Mouse (Mus musculus) neural tube, embryonic 11.5 days (tissue): Measurements from ENCODE around the gene Adamts2. TPM values are rescaled to one million over a fixed set of nuclear protein-coding genes. Genes with fewer than 3 reads are reported as not detected.

Experiments used
- ATAC-seq: fragments of 200-750 bp; cut with Nextera tagmentation; 2 replicates; pipeline ENCODE4 v1.8.0; 2017; ENCODE audit warnings: moderate number of reproducible peaks, mild to moderate bottlenecking, moderate TSS enrichment, moderate library complexity; ENCODE audit not compliant: insufficient read depth, low FRiP score, low TSS enrichment
- DNase-seq: peaks from one replicate; pipeline ENCODE4 v3.0.0-alpha.2; 2015; ENCODE audit warnings: low spot score
- H3K27ac ChIP-seq: fragments of 300-500 bp; sonication (generic); 2 replicates; pipeline ENCODE4 v1.5.1; 2014; ENCODE audit warnings: low read depth, mild to moderate bottlenecking, low read length
- H3K27me3 ChIP-seq: fragments of 300-500 bp; sonication (generic); 2 replicates; pipeline ENCODE4 v1.6.1; 2014; ENCODE audit warnings: mild to moderate bottlenecking, low read length, mixed read lengths; ENCODE audit not compliant: control insufficient read depth, insufficient read depth
- H3K36me3 ChIP-seq: fragments of 300-500 bp; sonication (generic); 2 replicates; pipeline ENCODE4 v1.6.1; 2014; ENCODE audit warnings: mild to moderate bottlenecking, low read length, moderate library complexity, mixed read lengths; ENCODE audit not compliant: control insufficient read depth, insufficient read depth
- H3K4me1 ChIP-seq: fragments of 300-500 bp; sonication (generic); 2 replicates; pipeline ENCODE4 v1.6.1; 2014; ENCODE audit warnings: low read length, mixed read lengths; ENCODE audit not compliant: control insufficient read depth, insufficient read depth
- H3K4me2 ChIP-seq: fragments of 300-500 bp; sonication (generic); 2 replicates; pipeline ENCODE4 v1.6.1; 2014; ENCODE audit warnings: low read depth, mild to moderate bottlenecking, moderate library complexity
- H3K4me3 ChIP-seq: fragments of 300-500 bp; sonication (generic); 2 replicates; pipeline ENCODE4 v1.5.1; 2014; ENCODE audit warnings: low read depth, low read length
- H3K9ac ChIP-seq: fragments of 300-500 bp; sonication (generic); 2 replicates; pipeline ENCODE4 v1.6.1; 2014; ENCODE audit warnings: mild to moderate bottlenecking, low read length
- H3K9me3 ChIP-seq: fragments of 300-500 bp; sonication (generic); 2 replicates; pipeline ENCODE4 v1.6.1; 2016; ENCODE audit warnings: low read length; ENCODE audit not compliant: control insufficient read depth
- WGBS: fragments of 180-500 bp; shearing (Covaris S2); extraction: QIAGEN DNeasy Blood & Tissue Kit; methylation state at CpG from one replicate; pipeline ENCODE4 v1.1.7; 2014; 5-methylcytosine and 5-hydroxymethylcytosine counted together
- polyA plus RNA-seq: library from polyadenylated mRNA; unstranded; fragments of >200 nt; fragmentation: Nextera tagmentation; extraction: Ambion mirVana; gene quantifications from 2 replicates; pipeline ENCODE4 v1.2.1, GENCODE M21; 2014

The Adamts2 gene
- polyA plus RNA-seq, 1 experiment from 2014 or later: 1.1 TPM

DNA sequence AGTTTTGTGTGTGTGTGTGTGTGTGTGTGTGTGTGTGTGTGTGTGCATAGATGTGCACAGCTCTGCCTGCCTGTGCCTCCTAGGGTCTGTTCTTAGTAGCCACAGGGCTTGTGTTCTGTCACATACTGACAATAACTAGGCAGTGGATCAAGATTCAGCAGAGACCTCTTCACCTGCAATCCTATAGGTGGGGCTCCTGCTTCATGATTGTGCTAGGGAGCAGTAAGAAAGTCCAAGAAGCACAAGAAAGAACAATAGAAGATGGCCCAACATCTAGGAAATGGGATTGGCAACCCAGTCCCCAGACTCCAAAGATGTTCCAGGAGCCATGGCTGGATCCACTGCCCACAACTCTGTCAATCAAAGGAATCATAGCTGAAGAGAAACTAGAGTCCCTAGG is 197.0 kb downstream of the Adamts2 start:
- Histone ChIP-seq H3K4me1 (no peaks in the 10 kb centered on the region), H3K9ac (no peak overlapping the region), H3K36me3 (no peaks in the 10 kb centered on the region), H3K4me2 (no peak overlapping the region), H3K27ac (no peak overlapping the region), H3K9me3 (no peaks in the 10 kb centered on the region), H3K27me3 (no peaks in the 10 kb centered on the region), H3K4me3 (no peak overlapping the region)
- ATAC-seq (no peak), DNase-seq (no peak)

DNA sequence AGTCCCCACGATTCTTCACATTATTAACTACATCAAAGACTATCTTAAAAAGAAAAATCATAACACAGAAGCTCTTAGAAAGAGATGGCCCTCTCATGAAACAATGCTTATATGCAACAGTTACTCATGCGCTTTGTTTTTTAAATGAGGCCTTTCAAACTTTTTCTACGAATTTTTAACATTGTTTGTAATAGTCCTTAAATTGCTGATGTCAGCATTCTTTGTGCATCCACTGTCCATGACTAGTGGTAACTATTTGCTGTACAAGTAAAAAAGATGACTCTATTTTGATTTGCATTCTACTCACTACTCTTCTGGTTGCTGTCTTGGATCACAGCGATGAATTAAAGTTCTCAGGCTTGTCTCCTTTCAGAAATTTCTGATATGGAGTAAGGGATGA is 212.3 kb downstream of the Adamts2 start:
- H3K9ac ChIP-seq: no peak overlapping the region
- H3K9me3 ChIP-seq: peaks cover 23% of the 10 kb centered on the region
- H3K4me1 ChIP-seq: no peaks in the 10 kb centered on the region
- H3K27me3 ChIP-seq: no peaks in the 10 kb centered on the region
- no peak overlapping the region for H3K4me2 ChIP-seq
- ATAC-seq: no peak
- WGBS: 94% methylated on average over 4 of the region's 4 CpGs
- H3K27ac ChIP-seq: no peak overlapping the region
- DNase-seq: no peak
- H3K4me3 ChIP-seq: no peak overlapping the region
- peaks cover 52% of the 10 kb centered on the region for H3K36me3 ChIP-seq

DNA sequence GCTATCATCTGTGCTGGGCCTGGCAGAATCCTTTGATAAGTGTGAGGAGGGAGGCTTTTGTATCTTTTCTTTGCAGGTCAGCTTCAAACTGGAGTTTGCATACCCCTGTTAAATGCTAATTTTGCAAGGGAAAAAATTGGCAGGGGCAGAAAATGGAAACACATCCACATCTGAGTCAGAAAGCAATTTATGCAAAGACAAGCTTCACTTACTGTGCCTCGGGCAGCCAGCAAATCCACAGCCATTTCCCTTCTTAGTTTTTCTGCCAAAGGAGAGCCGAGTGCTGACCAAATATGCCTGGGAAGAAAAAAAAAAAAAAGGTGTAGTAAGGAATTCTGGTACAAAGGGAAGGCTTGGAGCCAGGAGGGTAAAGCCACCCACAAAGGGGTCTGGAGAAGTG is 224.3 kb downstream of the Adamts2 start:
- Histone ChIP-seq H3K4me1 (peaks cover 6% of the 10 kb centered on the region; the same call in 1 of the 2 replicates), H3K36me3 (peaks cover 19% of the 10 kb centered on the region), H3K4me2 (peak overlapping the region; percentile 75), H3K27ac (no peak overlapping the region), H3K9me3 (no peaks in the 10 kb centered on the region), H3K9ac (no peak overlapping the region), H3K27me3 (no peaks in the 10 kb centered on the region), H3K4me3 (peak overlapping the region; percentile 87; the same call in 1 of the 2 replicates)
- WGBS: 84% methylated on average over 2 of the region's 2 CpGs
- DNase-seq (no peak), ATAC-seq (no peak)

DNA sequence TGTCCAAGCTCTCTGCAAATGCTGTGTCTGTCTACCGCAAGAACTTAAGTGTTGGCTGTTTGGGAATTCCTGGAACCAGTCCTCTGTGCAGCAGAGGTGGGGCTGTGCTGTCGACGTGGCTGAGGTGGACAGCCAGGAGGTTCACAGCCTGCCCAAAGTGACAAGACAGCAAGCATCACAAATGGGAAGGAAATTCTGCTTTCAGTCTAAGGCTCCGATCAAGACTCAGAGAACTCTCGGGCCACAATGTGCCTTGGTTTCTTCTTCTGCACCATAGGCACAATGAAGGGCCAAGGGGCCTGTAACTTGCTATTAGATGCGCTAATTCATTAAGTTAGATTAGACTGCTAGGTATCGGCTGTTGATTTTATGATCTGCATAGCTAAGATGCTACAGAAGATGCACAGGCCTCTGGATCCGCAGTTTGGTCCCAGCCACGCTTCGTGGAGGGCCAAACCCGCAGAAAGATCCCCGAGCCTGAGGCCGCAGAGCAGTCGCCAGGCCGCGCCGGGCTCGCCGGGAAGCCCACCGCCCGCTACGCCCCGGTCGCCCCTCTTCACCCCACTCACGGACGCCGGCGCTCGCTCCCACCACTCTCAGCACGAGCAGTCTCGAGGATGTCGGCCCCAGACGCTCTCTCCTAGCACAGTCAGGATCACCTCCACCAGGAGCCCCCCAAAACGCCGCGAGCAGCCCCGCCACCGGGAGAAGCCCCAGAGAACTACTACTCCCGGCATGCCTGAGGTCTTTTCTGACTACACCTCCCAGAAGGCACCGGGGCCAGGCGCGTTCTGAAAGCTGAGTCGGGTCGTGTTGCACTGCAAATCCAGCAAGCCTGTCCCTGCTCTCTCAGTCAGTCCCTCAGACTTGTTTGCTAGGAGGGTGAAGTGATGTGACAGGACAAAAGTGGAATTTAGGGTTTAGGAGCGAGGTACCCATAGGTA is 225.4 kb downstream of the Adamts2 start, which contains the start of gene Zfp354c:
Zfp354c (minus strand) TSS at position 715 of the 944 bp plus-strand sequence.
- peak within 1 kb of the TSS; percentile 87 for H3K4me3 ChIP-seq
- no peaks in the 10 kb centered on the region for H3K27me3 ChIP-seq
- DNase-seq: peak; percentile 90
- no peak within 1 kb of the TSS for H3K27ac ChIP-seq
- peaks cover 6% of the 10 kb centered on the region; the same call in 1 of the 2 replicates for H3K4me1 ChIP-seq
- ATAC-seq: peak; percentile 97
- H3K4me2 ChIP-seq: peak within 1 kb of the TSS; percentile 75
- H3K9me3 ChIP-seq: no peaks in the 10 kb centered on the region
- under 1% methylated on average over 45 of the region's 45 CpGs for WGBS
- H3K9ac ChIP-seq: peak within 1 kb of the TSS; percentile 90
- peaks cover 16% of the 10 kb centered on the region for H3K36me3 ChIP-seq

GRCm38 (mm10) chr11:50835727-50836126 is 233.8 kb downstream of the Adamts2 start:
- Histone ChIP-seq H3K27ac (no peak overlapping the region), H3K9ac (no peak overlapping the region), H3K4me3 (no peak overlapping the region), H3K4me1 (no peaks in the 10 kb centered on the region), H3K36me3 (peaks cover 4% of the 10 kb centered on the region; the same call in 1 of the 2 replicates), H3K4me2 (no peak overlapping the region), H3K27me3 (no peaks in the 10 kb centered on the region), H3K9me3 (no peaks in the 10 kb centered on the region; the same call in 1 of the 2 replicates)
- ATAC-seq (no peak), DNase-seq (no peak)
- WGBS: 89% methylated on average over 4 of the region's 4 CpGs

DNA sequence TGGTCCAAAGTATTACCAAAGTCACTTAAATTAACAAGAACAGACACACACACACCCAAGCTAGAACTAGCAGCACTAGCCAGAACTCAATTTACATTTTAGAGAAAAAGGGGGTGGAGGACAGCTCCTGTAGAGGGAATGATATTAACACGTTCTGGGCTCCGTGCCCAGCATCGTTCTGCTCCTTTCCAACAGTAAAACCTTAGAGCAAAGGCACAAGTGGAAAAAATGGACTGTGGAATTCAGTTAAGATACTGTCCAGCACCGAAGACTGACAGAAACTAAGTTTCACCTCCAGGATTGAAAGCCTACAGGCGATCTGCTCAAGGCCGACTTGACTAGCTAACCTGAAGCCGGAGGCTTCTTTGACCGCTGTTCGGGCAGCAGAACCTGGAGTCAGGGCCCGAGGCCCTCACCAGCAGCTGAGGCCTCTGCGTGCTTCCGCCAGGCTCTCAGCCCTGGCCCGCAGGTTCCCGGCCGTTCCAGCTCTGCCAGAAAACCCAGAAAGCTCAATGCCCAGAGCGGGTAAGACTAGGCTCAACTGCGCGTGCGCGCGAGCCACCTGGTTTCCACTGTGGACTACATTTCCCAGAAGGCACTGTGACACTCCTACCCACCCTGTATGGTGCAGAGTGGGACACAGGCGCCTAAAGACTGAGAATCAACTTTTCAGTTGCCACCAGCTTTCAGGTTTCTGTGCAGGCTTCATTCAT is 239.3 kb downstream of the Adamts2 start, which contains the start of gene Zfp879:
Zfp879 (minus strand) TSS at position 530 of the 713 bp plus-strand sequence.
- peak; percentile 93 for DNase-seq
- no peaks in the 10 kb centered on the region for H3K36me3 ChIP-seq
- H3K9ac ChIP-seq: peak within 1 kb of the TSS; percentile 63
- H3K27me3 ChIP-seq: no peaks in the 10 kb centered on the region
- H3K4me2 ChIP-seq: peak within 1 kb of the TSS; percentile 50
- peak within 1 kb of the TSS; percentile 33 for H3K4me3 ChIP-seq
- H3K27ac ChIP-seq: no peak within 1 kb of the TSS
- peak; percentile 95 for ATAC-seq
- H3K4me1 ChIP-seq: no peaks in the 10 kb centered on the region
- WGBS: 26% methylated on average over 22 of the region's 22 CpGs
- no peaks in the 10 kb centered on the region for H3K9me3 ChIP-seq

- no peak for ATAC-seq
- 90% methylated on average over 3 of the region's 3 CpGs for WGBS
- H3K9me3 ChIP-seq: no peaks in the 10 kb centered on the region
Observed at GRCm38 (mm10) chr11:50845951-50846350, 244.1 kb downstream of the Adamts2 start.

DNA sequence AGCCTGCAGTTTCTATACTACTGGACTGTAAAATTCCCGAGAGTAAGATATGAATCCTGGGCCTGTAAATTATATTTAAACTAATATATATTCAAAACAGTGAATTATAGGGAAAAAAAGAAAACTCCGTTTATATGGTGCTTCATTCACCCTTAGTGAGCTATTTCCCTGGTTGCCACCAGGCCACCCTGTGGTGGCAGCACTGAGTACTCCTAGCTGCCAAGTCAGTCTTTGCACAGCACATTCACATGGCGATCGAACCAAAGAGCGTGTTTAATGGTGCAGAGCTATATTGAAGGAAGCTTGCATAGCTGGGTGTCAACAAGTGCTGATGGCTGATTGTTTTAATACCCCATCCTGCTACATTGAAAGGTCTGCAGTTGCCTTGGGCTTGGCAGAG is 245.2 kb downstream of the Adamts2 start:
- H3K4me3 ChIP-seq: no peak overlapping the region
- WGBS: 73% methylated on average over 5 of the region's 5 CpGs
- H3K27ac ChIP-seq: no peak overlapping the region
- H3K4me1 ChIP-seq: 0 out of 2 replicates have a peak, but pooled peaks cover 2% of the 10 kb centered on the region
- DNase-seq (no peak), ATAC-seq (no peak)
- no peaks in the 10 kb centered on the region for H3K36me3 ChIP-seq
- no peak overlapping the region for H3K9ac ChIP-seq
- H3K4me2 ChIP-seq: no peak overlapping the region
- peaks cover 41% of the 10 kb centered on the region for H3K27me3 ChIP-seq
- H3K9me3 ChIP-seq: no peaks in the 10 kb centered on the region

More at GRCm38 (mm10) chr11:50845951-50846350, 244.1 kb downstream of the Adamts2 start:
- Histone ChIP-seq H3K4me3 (no peak overlapping the region), H3K27ac (no peak overlapping the region), H3K4me1 (no peaks in the 10 kb centered on the region), H3K36me3 (no peaks in the 10 kb centered on the region), H3K9ac (no peak overlapping the region), H3K4me2 (no peak overlapping the region), H3K27me3 (peaks cover 30% of the 10 kb centered on the region)
- no peak for DNase-seq
